Mouse (Mus musculus) retina, embryonic 14.5 days (tissue): ENCODE results near the gene Nkain4.

Source experiments
- DNase-seq: peaks from one replicate; pipeline ENCODE4 v3.0.0-alpha.2; 2015; ENCODE audit warnings: low spot score

Nkain4 gene

GRCm38 (mm10) chr2:180952731-180953171 is 1.7 kb downstream of the Nkain4 start:
- peak; percentile 65 for DNase-seq

GRCm38 (mm10) chr2:180949947-180950346 is 4.6 kb downstream of the Nkain4 start:
- no peak for DNase-seq

- DNase-seq = no peak
These were observed 12.6 kb downstream of the Nkain4 start for GRCm38 (mm10) chr2:180941869-180942268.

DNA sequence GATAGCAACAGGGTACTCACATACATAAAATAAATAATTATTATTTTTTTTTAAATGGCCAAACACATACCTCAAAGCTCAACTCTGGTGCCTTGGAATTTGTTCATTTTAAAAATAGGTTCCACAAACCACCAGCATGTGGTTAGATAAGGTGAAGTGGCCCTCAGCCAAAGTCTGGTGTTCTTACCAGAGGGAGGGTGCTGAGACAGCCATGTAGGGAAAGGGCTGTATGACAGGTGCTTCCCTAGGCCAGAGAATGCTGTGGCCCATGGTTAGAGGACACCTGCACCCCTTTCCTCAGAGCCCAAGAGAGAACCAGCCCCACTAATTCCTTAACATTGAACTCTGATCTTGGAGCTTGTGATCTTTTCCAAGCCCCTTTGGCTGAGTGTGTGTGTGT is 14.3 kb downstream of the Nkain4 start:
- no peak for DNase-seq

DNA sequence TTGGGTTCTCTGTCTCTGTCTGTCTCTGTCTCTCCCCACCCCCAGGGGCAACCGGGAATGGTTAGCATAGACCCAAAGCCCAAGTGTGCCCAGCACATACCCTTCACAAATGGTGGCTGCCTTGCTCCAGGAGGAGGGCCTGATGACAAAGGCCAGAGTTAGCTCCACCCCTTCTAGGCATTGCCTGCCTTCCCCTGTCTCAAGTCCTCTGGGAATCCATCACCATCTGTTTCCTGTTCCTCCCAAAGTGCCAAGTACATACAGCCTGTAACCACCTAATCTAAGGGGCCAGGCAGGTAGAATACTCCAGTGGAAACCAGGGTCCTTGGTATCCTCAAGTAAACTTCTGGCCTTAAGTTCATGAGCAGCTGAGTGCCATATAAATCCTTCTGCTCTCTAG is 22.1 kb downstream of the Nkain4 start:
- peak; percentile 21 for DNase-seq

- DNase-seq = no peak
These were observed 25.8 kb downstream of the Nkain4 start, which contains the start of gene Birc7 for GRCm38 (mm10) chr2:180928723-180929122. TSS of gene Birc7 (plus strand) at chr2:180929023.

DNA sequence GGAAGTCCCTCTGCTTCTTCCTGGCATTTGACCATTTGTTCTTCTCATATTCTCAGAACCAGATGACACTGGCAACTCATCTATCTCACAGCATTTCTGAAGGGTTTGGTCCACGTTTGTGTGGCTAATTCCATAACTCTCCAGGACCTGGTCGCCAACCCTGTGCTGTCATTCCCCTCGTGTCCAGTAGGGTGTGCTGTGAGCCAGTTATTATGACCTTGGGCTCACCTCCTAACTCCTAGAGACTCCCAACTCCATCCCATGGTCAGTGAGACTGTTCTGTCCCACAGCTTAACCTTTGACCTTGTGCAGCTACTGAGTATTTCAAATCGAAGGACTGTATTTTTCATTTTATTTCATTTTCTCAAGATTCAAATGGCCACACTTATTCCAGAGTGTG is 29.3 kb downstream of the Nkain4 start:
- DNase-seq = peak; percentile 89

DNA sequence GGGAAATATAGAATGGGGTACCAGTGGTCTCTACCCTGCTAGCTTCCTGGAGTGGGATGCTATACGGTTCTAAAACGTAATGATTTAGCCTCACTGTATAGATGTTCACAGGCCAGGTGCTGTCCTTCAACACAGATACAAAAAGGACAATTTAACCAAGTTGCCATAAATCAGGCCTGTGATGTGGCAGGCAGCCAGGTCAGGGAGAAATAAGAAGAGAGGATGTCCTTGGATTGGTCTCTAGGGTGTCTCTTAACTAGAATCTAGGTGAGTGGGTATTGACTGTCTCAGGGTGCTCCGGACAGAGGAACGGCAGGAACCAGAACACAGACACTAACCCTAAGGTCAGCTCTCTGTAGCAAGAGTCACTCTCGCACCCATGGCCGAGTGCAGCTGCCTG is 31.8 kb downstream of the Nkain4 start:
- DNase-seq = no peak

DNA sequence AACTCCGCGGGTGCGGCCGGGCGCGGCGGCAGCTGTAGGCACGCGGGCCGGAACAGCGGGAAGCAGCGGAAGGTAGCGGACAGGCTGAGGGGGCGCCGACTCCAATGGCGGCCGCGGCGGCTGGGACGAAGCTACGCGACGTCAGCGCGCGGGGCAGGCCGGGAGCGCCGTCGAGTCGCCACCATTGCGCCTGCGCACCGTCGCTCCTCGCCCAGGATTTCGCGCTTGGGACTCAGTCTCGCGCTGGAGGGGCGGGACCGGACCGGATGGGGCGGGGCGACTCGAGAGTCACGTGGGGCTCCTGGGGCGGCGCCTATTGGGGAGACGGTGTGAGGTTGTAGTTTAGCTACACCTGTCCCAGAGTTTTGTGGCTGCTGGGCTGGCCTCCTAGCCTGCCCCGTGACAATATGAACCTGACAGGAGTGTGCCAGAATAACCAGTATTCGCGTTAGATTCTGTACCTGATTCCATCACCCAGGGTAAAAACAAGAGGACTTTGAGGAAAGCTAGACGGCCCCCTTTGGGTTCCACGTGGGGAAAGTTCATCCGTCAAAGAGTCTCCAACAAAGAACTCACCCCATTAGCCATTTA is 33.6 kb downstream of the Nkain4 start, which contains the start of gene Ythdf1:
TSS of gene Ythdf1 (minus strand) at position 140 of the 591 bp plus-strand sequence.
- DNase-seq = peak; percentile 98

DNA sequence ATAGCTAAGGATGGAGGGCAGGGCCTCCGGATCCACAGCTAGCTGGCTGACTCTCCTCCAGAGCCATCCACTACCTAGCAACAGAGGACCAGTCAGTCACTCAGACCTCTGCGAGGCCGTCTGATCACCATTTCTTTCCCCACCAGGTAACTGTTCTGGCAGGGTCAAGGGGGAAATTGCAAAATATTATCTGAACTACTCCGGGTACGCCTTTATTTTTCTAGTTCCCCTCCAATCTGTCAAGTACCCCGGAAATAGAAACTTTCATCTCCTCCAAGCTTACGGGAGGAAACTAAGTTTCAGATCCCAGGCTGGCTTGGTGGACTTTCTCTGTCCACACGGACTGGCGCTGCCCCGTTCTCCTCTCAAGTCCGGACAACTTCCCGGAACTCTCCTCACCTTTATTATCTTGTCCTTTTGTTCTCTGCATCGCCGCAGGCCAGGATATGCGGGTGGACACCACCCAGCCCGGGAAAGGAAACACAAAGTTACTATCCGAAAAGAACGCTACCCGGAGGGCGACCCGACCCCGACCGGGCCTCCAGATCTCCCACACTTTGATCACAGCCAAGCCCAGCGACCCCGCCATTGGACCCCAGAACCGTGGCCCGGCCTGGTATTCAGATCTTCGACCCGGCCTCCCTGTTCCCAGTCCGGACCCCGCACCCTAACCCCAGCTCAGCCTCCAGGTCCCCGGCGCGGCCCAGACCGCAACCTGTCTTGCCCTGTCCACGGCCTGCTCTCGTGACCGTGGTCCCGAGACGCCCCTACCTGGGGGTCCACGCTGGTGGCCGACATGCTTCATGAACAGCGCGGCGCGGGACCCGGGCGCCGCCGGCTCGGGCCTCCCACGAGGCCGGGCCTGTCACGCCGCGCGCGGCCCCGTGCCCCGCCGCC is 34.3 kb downstream of the Nkain4 start:
- DNase-seq = no peak

- no peak for DNase-seq
These were observed 38.5 kb downstream of the Nkain4 start for GRCm38 (mm10) chr2:180915886-180916433.

DNA sequence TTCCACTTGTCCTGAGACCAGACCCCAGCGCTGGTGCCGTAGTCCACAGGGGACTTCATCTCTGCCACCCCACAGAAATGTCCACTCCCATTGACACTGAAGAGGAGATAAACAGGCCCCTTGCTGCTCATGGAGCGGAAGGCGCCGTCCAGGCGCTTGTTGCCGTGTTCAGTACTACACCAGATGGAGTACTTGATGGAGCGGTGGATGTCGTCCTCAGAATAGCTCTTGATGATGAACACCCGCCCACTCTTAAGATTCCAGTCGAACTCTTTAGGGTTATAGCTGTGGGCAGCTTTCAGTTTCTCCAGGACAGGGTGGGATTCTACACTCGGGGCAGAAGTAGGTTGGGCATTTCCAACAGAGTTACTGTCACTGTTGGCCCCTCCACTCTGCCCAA is 43.6 kb downstream of the Nkain4 start:
- no peak for DNase-seq

DNA sequence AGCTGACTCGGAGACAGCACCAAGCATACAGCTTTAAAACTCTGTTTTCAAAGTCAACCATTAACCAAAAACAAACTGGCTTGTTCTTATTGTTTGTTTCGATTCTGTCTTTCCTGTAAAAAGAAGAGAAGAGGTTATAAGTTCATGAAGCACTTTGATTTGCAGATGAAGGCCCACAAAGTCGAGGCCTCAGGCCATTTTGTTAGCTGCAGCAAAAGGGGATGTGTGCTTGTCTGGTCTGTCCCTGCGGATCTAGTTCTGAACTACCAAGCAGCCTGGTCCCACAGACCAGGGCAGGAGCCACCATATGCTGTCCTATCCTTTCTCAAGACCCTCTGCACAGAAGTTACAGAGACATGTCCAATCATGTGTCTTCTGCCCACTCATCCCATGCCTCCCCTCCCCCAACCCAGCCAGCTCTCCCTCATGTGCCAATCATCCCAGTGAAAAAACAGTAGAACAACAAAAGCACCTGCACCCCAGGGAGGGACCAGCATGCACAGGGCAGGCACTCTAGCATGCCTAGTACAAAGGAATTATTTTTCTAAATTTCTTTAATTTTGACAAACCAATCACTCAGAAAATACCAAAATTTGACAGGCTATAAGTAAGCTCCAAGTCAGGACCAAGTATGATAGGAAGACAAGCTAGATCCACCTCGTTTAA is 48.8 kb downstream of the Nkain4 start:
- no peak for DNase-seq

GRCm38 (mm10) chr2:180904435-180905208 is 49.9 kb downstream of the Nkain4 start:
- DNase-seq = no peak

GRCm38 (mm10) chr2:180902086-180902485 is 52.4 kb downstream of the Nkain4 start:
- DNase-seq = peak; percentile 73

DNA sequence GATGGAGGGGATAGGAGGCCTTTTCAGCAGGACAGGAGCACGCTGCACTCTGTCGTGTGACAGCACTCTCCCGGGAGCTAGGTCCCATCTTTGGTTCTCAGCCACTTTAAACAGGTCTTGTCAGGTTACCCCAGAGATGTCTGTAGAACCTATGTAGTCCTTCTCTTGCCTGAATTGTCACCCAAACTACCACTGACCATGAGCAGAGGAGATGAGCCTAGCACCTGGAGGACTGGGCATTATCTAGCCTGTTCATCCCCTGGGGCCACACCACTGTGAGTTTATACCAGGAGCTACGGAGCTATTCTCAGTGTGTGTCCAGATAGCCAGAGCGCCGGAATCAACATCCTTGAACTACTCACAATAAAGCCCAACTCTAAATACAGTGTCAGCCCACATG is 56.6 kb downstream of the Nkain4 start:
- DNase-seq = no peak

DNA sequence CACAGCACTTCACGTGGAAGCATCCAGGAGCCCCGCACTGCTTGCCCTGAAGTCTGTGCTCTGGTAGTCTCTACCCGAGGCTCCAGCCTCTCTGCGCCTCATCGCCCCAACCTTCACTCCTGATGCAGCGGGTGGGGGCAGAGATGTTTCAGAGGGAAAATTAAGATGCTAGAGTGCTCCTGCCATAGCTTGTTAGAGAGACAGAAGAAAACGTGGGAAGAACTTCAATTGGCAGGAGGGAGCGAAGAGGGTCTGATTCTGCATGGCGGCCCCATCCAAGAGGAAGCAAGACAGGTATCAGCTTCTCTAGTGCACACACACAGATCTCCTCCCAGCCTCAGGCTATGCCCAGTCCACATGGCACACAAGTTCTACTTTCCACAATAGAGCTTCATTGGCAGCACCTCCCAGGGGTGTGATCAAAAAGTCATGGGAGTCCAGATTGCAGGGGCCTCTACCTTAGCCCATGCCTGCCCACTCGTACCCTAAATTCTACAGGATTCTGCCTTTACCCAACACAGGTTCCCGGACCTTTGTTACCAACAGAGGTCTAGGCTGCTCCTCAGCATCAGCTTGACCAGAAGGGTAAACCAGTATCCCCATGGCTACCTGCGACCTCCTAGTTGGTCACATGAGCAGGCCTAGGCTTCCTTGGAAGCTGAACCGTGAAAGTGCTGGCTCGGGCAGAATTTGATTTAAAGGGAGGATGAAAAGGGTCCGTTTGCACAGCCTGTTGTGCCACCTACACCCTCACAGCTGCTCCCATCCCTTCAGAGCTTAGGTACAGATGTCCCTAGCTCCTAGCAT is 57.5 kb downstream of the Nkain4 start:
- no peak for DNase-seq

- DNase-seq = no peak
These were observed 58.5 kb downstream of the Nkain4 start for GRCm38 (mm10) chr2:180895837-180896525.

GRCm38 (mm10) chr2:180895321-180895720 is 59.2 kb downstream of the Nkain4 start:
- no peak for DNase-seq

- peak; percentile 94 for DNase-seq
These were observed 59.8 kb downstream of the Nkain4 start for GRCm38 (mm10) chr2:180894734-180895133.
